ENCODE assay signal across 10 mouse cellular contexts in genomic region chr1:134368777-134369337, GRCm38 (mm10). TPM values are rescaled to one million over a fixed set of nuclear protein-coding genes. Genes with fewer than 3 reads are reported as not detected.
DNase-seq lines count a peak whose midpoint lies in the region; ATAC-seq and TF ChIP-seq lines count a peak whose summit lies in the region.
"Had no signal": no experiment of that assay in that cellular context is flagged by ENCODE, and none has a peak within 500 bp of the region (broad histone marks: within the 10 kb centered on the region; RNA-seq: fewer than 3 reads in every experiment).

No protein-coding gene starts in this region.

- no peak for ATAC-seq in forebrain, embryonic 14.5 days
- ATAC-seq in forebrain, embryonic 15.5 days (replicated peaks) = no peak
- peak; percentile 74 for ATAC-seq in erythroid progenitor cell, adult 5-6 weeks (replicated peaks; ENCODE audit: low FRiP score, poor library complexity, severe bottlenecking)
- peak; percentile 79 for ATAC-seq in megakaryocyte progenitor cell, adult 5-6 weeks (replicated peaks; ENCODE audit: poor library complexity)

- no peak for TF ChIP-seq CTCF in testis, adult 2 months (IDR thresholded peaks at IDR 0.05; ENCODE audit: control insufficient read depth, insufficient read depth, insufficient replicate concordance, low read depth, low read length)

- WGBS in forebrain, embryonic 14.5 days = 53% methylated on average over 9 of the region's 9 CpGs
- 60% methylated on average over 9 of the region's 9 CpGs for WGBS in forebrain, embryonic 15.5 days

- no peaks in the 10 kb centered on the region for H3K36me3 ChIP-seq in forebrain, embryonic 14.5 days (ENCODE audit: control insufficient read depth, insufficient read depth, low read length)
- no peaks in the 10 kb centered on the region for H3K36me3 ChIP-seq in forebrain, embryonic 15.5 days
- H3K36me3 ChIP-seq in testis, adult 2 months (ENCODE audit: control insufficient read depth, insufficient read depth, low read length) = no peaks in the 10 kb centered on the region

- peak; percentile 61 for DNase-seq in forebrain, embryonic 14.5 days (ENCODE audit: low spot score)
- DNase-seq in A20 (ENCODE audit: low read depth, low spot score) = peak; percentile 63
- DNase-seq in adrenal gland, adult 8-10 months = peak; percentile 24
- peak; percentile 84 to 85 for DNase-seq in kidney, postnatal 4 days

- H3K4me3 ChIP-seq in forebrain, embryonic 14.5 days (ENCODE audit: low read depth, low read length) = no peak overlapping the region
- H3K4me3 ChIP-seq in forebrain, embryonic 15.5 days = no peak overlapping the region
- H3K4me3 ChIP-seq in testis, adult 2 months (ENCODE audit: control insufficient read depth, low read depth, low read length) = no peak overlapping the region

- no peak overlapping the region for H3K4me2 ChIP-seq in forebrain, embryonic 14.5 days (ENCODE audit: low read length)
- no peak overlapping the region for H3K4me2 ChIP-seq in forebrain, embryonic 15.5 days (replicated peaks)

- no peaks in the 10 kb centered on the region for H3K27me3 ChIP-seq in forebrain, embryonic 14.5 days (replicated peaks; ENCODE audit: control insufficient read depth, insufficient read depth, low read length)
- H3K27me3 ChIP-seq in forebrain, embryonic 15.5 days = no peaks in the 10 kb centered on the region
- no peaks in the 10 kb centered on the region for H3K27me3 ChIP-seq in testis, adult 2 months (ENCODE audit: control insufficient read depth, insufficient read depth, low read length)

- no peaks in the 10 kb centered on the region for H3K4me1 ChIP-seq in forebrain, embryonic 14.5 days (ENCODE audit: control insufficient read depth, insufficient read depth, low read length)
- no peaks in the 10 kb centered on the region for H3K4me1 ChIP-seq in forebrain, embryonic 15.5 days
- H3K4me1 ChIP-seq in testis, adult 2 months (ENCODE audit: control insufficient read depth, insufficient read depth, low read length) = no peaks in the 10 kb centered on the region

- no peak overlapping the region for H3K27ac ChIP-seq in forebrain, embryonic 14.5 days (ENCODE audit: low read depth, low read length)
- no peak overlapping the region for H3K27ac ChIP-seq in forebrain, embryonic 15.5 days (replicated peaks)
- peak overlapping the region; percentile 9; the same call in 1 of the 2 replicates for H3K27ac ChIP-seq in testis, adult 2 months (ENCODE audit: control insufficient read depth, insufficient read depth, low read depth, low read length)

- TF ChIP-seq POLR2A in testis, adult 2 months (IDR thresholded peaks at IDR 0.05; ENCODE audit: control insufficient read depth, low read depth, low read length) = no peak

- H3K9me3 ChIP-seq in forebrain, embryonic 14.5 days (replicated peaks; ENCODE audit: control insufficient read depth, low read length) = no peaks in the 10 kb centered on the region
- no peaks in the 10 kb centered on the region for H3K9me3 ChIP-seq in forebrain, embryonic 15.5 days

- no peak overlapping the region for H3K9ac ChIP-seq in forebrain, embryonic 14.5 days (ENCODE audit: low read length)
- no peak overlapping the region for H3K9ac ChIP-seq in forebrain, embryonic 15.5 days (replicated peaks)

RNA-seq across cellular contexts. Expression of gene Tmem183a, which starts 7.1 kb away (rescaled TPM):
- 150 and 151 TPM in 2 replicates for polyA plus RNA-seq in forebrain, embryonic 14.5 days (2014; fragmentation: Nextera tagmentation; extraction: Ambion mirVana)
- polyA plus RNA-seq in forebrain, embryonic 15.5 days (2015; fragmentation: Nextera tagmentation; extraction: Ambion mirVana) = 139 and 150 TPM in 2 replicates
- 10 to 100 TPM; 39.2 to 61.6 (median 49.4) TPM for total RNA-seq in adrenal gland, adult 8-10 months (2022)
- 52.0 and 62.3 TPM in 2 replicates for total RNA-seq in erythroid progenitor cell, adult 5-6 weeks (2015; ENCODE audit: low replicate concordance)
- 72.4 and 84.7 TPM in 2 replicates for total RNA-seq in erythroid progenitor cell, adult 5-6 weeks (2017; ENCODE audit: low replicate concordance)
- 42.1 and 45.9 TPM in 2 replicates for total RNA-seq in megakaryocyte progenitor cell, adult 5-6 weeks (2015)
- 43.3 and 71.6 TPM in 2 replicates for total RNA-seq in megakaryocyte progenitor cell, adult 5-6 weeks (2017)
- 116 and 127 TPM in 2 replicates for polyA plus RNA-seq in testis, adult 2 months (2012; rRNA removed)

RNA-seq across cellular contexts. Expression of gene 4933406M09Rik, which starts 16.9 kb away (rescaled TPM):
- not detected in 2 replicates for polyA plus RNA-seq in forebrain, embryonic 14.5 days (2014; fragmentation: Nextera tagmentation; extraction: Ambion mirVana)
- not detected in 2 replicates for polyA plus RNA-seq in forebrain, embryonic 15.5 days (2015; fragmentation: Nextera tagmentation; extraction: Ambion mirVana)
- total RNA-seq in adrenal gland, adult 8-10 months (2022) = not detected
- not detected in 2 replicates for total RNA-seq in erythroid progenitor cell, adult 5-6 weeks (2015; ENCODE audit: low replicate concordance)
- total RNA-seq in erythroid progenitor cell, adult 5-6 weeks (2017; ENCODE audit: low replicate concordance) = not detected in 2 replicates
- total RNA-seq in megakaryocyte progenitor cell, adult 5-6 weeks (2015) = not detected in 2 replicates
- not detected in 2 replicates for total RNA-seq in megakaryocyte progenitor cell, adult 5-6 weeks (2017)
- 48.3 and 57.0 TPM in 2 replicates for polyA plus RNA-seq in testis, adult 2 months (2012; rRNA removed)
- polyA plus RNA-seq: large intestine, adult 2 months; spleen, adult 2 months had no signal

RNA-seq across cellular contexts. Expression of gene Ppfia4, which starts 36.1 kb away (rescaled TPM):
- 5.0 and 7.8 TPM in 2 replicates for polyA plus RNA-seq in forebrain, embryonic 14.5 days (2014; fragmentation: Nextera tagmentation; extraction: Ambion mirVana)
- polyA plus RNA-seq in forebrain, embryonic 15.5 days (2015; fragmentation: Nextera tagmentation; extraction: Ambion mirVana) = 9.3 and 11.3 TPM in 2 replicates
- 1 to 10 TPM; 1.6 to 2.6 (median 2.0) TPM for total RNA-seq in adrenal gland, adult 8-10 months (2022)
- total RNA-seq in erythroid progenitor cell, adult 5-6 weeks (2015; ENCODE audit: low replicate concordance) = 0.42 and 0.72 TPM in 2 replicates
- total RNA-seq in erythroid progenitor cell, adult 5-6 weeks (2017; ENCODE audit: low replicate concordance) = 3.0 TPM in 1 of 2 replicates, not detected in the other
- 3.1 and 6.1 TPM in 2 replicates for total RNA-seq in megakaryocyte progenitor cell, adult 5-6 weeks (2015)
- 5.3 and 6.5 TPM in 2 replicates for total RNA-seq in megakaryocyte progenitor cell, adult 5-6 weeks (2017)
- 5.1 and 5.7 TPM in 2 replicates for polyA plus RNA-seq in testis, adult 2 months (2012; rRNA removed)

RNA-seq across cellular contexts. Expression of gene Cyb5r1, which starts 36.5 kb away (rescaled TPM):
- polyA plus RNA-seq in forebrain, embryonic 14.5 days (2014; fragmentation: Nextera tagmentation; extraction: Ambion mirVana) = 9.8 and 12.3 TPM in 2 replicates
- polyA plus RNA-seq in forebrain, embryonic 15.5 days (2015; fragmentation: Nextera tagmentation; extraction: Ambion mirVana) = 19.4 and 21.7 TPM in 2 replicates
- 10 to 100 TPM; 34.8 to 55.8 (median 42.2) TPM for total RNA-seq in adrenal gland, adult 8-10 months (2022)
- total RNA-seq in erythroid progenitor cell, adult 5-6 weeks (2015; ENCODE audit: low replicate concordance) = 22.3 and 39.0 TPM in 2 replicates
- total RNA-seq in erythroid progenitor cell, adult 5-6 weeks (2017; ENCODE audit: low replicate concordance) = 12.9 and 30.3 TPM in 2 replicates
- total RNA-seq in megakaryocyte progenitor cell, adult 5-6 weeks (2015) = 45.6 and 45.9 TPM in 2 replicates
- 22.2 and 25.3 TPM in 2 replicates for total RNA-seq in megakaryocyte progenitor cell, adult 5-6 weeks (2017)
- 30.4 and 40.5 TPM in 2 replicates for polyA plus RNA-seq in testis, adult 2 months (2012; rRNA removed)

RNA-seq across cellular contexts. Expression of gene Adipor1, which starts 46.3 kb away (rescaled TPM):
- polyA plus RNA-seq in forebrain, embryonic 14.5 days (2014; fragmentation: Nextera tagmentation; extraction: Ambion mirVana) = 61.4 and 68.5 TPM in 2 replicates
- polyA plus RNA-seq in forebrain, embryonic 15.5 days (2015; fragmentation: Nextera tagmentation; extraction: Ambion mirVana) = 62.6 and 63.4 TPM in 2 replicates
- 100 to 1,000 TPM; 123 to 151 (median 129) TPM for total RNA-seq in adrenal gland, adult 8-10 months (2022)
- 151 and 153 TPM in 2 replicates for total RNA-seq in erythroid progenitor cell, adult 5-6 weeks (2015; ENCODE audit: low replicate concordance)
- total RNA-seq in erythroid progenitor cell, adult 5-6 weeks (2017; ENCODE audit: low replicate concordance) = 114 and 119 TPM in 2 replicates
- total RNA-seq in megakaryocyte progenitor cell, adult 5-6 weeks (2015) = 63.0 and 63.2 TPM in 2 replicates
- total RNA-seq in megakaryocyte progenitor cell, adult 5-6 weeks (2017) = 43.2 and 44.2 TPM in 2 replicates
- polyA plus RNA-seq in testis, adult 2 months (2012; rRNA removed) = 79.6 and 87.4 TPM in 2 replicates

Comparison
In these comparisons a context has a peak if more than half of its experiments do, and no peak if none do; other contexts are left out.
1. ATAC-seq: peak in erythroid progenitor cell, adult 5-6 weeks (single experiment) and megakaryocyte progenitor cell, adult 5-6 weeks (single experiment); none in forebrain, embryonic 14.5 days (single experiment) and forebrain, embryonic 15.5 days (single experiment).
2. DNase-seq: peak in every context shown above with its lines; median percentile 84 in kidney, postnatal 4 days; 63 in A20; 61 in forebrain, embryonic 14.5 days; 24 in adrenal gland, adult 8-10 months.